Mouse (Mus musculus): ENCODE data around the gene Plxnd1.

Plxnd1 gene

GRCm38 (mm10) chr6:115959151-115959691, 35.6 kb downstream of the Plxnd1 start:
- no peak for DNase-seq (ENCODE audit: extremely low read depth, low read depth, low spot score)

- no peak for DNase-seq (ENCODE audit: extremely low read depth, low read depth, low spot score)
Measured at GRCm38 (mm10) chr6:115958445-115958844, 36.4 kb downstream of the Plxnd1 start.

GRCm38 (mm10) chr6:115957681-115958080, 37.1 kb downstream of the Plxnd1 start:
- DNase-seq (ENCODE audit: extremely low read depth, low read depth, low spot score) = no peak

- no peak for DNase-seq (ENCODE audit: extremely low read depth, low read depth, low spot score)
Measured at GRCm38 (mm10) chr6:115956922-115957601, 37.7 kb downstream of the Plxnd1 start.

- no peak for DNase-seq (ENCODE audit: extremely low read depth, low read depth, low spot score)
Measured at GRCm38 (mm10) chr6:115956418-115956921, 38.3 kb downstream of the Plxnd1 start.

GRCm38 (mm10) chr6:115955664-115956063, 39.1 kb downstream of the Plxnd1 start:
- no peak for DNase-seq (ENCODE audit: extremely low read depth, low read depth, low spot score)

GRCm38 (mm10) chr6:115955169-115955568, 39.6 kb downstream of the Plxnd1 start:
- no peak for DNase-seq (ENCODE audit: extremely low read depth, low read depth, low spot score)

- DNase-seq (ENCODE audit: extremely low read depth, low read depth, low spot score) = no peak
Measured at GRCm38 (mm10) chr6:115954506-115955074, 40.2 kb downstream of the Plxnd1 start.

GRCm38 (mm10) chr6:115946389-115946788, 48.4 kb downstream of the Plxnd1 start:
- no peak for DNase-seq (ENCODE audit: extremely low read depth, low read depth, low spot score)

GRCm38 (mm10) chr6:115945633-115946032, 49.2 kb downstream of the Plxnd1 start:
- DNase-seq (ENCODE audit: extremely low read depth, low read depth, low spot score) = no peak

GRCm38 (mm10) chr6:115944638-115945037, 50.2 kb downstream of the Plxnd1 start, which contains the start of gene H1foo:
Gene H1foo (plus strand): TSS chr6:115944938.
- no peak for DNase-seq (ENCODE audit: extremely low read depth, low read depth, low spot score)

GRCm38 (mm10) chr6:115943498-115944427, 51.0 kb downstream of the Plxnd1 start:
- DNase-seq (ENCODE audit: extremely low read depth, low read depth, low spot score) = no peak

GRCm38 (mm10) chr6:115941128-115941527, 53.7 kb downstream of the Plxnd1 start:
- DNase-seq (ENCODE audit: extremely low read depth, low read depth, low spot score) = no peak

- no peak for DNase-seq (ENCODE audit: extremely low read depth, low read depth, low spot score)
Measured at GRCm38 (mm10) chr6:115940603-115941002, 54.2 kb downstream of the Plxnd1 start.

- DNase-seq (ENCODE audit: extremely low read depth, low read depth, low spot score) = no peak
Measured at GRCm38 (mm10) chr6:115938798-115939197, 56.0 kb downstream of the Plxnd1 start.

- DNase-seq (ENCODE audit: extremely low read depth, low read depth, low spot score) = no peak
Measured at GRCm38 (mm10) chr6:115938011-115938410, 56.8 kb downstream of the Plxnd1 start.

GRCm38 (mm10) chr6:115935544-115935943, 59.3 kb downstream of the Plxnd1 start:
- no peak for DNase-seq (ENCODE audit: extremely low read depth, low read depth, low spot score)

GRCm38 (mm10) chr6:115932391-115932790, 62.4 kb downstream of the Plxnd1 start:
- DNase-seq (ENCODE audit: extremely low read depth, low read depth, low spot score) = no peak

- DNase-seq (ENCODE audit: extremely low read depth, low read depth, low spot score) = no peak
Measured at GRCm38 (mm10) chr6:115931639-115932038, 63.2 kb downstream of the Plxnd1 start, which contains the start of gene Rho. Gene Rho (plus strand): TSS chr6:115931748.

GRCm38 (mm10) chr6:115930018-115930417, 64.8 kb downstream of the Plxnd1 start:
- DNase-seq (ENCODE audit: extremely low read depth, low read depth, low spot score) = no peak
